Mouse (Mus musculus): ENCODE data around the gene Ankmy1. TPM values are rescaled to one million over a fixed set of nuclear protein-coding genes. Genes with fewer than 3 reads are reported as not detected.
A peak's percentile ranks its signal among the peaks of the same experiment; 100 is the strongest.

Gene Ankmy1
- total RNA-seq, 2 experiments from 2014 or later = 0.14 to 0.20 TPM

DNA sequence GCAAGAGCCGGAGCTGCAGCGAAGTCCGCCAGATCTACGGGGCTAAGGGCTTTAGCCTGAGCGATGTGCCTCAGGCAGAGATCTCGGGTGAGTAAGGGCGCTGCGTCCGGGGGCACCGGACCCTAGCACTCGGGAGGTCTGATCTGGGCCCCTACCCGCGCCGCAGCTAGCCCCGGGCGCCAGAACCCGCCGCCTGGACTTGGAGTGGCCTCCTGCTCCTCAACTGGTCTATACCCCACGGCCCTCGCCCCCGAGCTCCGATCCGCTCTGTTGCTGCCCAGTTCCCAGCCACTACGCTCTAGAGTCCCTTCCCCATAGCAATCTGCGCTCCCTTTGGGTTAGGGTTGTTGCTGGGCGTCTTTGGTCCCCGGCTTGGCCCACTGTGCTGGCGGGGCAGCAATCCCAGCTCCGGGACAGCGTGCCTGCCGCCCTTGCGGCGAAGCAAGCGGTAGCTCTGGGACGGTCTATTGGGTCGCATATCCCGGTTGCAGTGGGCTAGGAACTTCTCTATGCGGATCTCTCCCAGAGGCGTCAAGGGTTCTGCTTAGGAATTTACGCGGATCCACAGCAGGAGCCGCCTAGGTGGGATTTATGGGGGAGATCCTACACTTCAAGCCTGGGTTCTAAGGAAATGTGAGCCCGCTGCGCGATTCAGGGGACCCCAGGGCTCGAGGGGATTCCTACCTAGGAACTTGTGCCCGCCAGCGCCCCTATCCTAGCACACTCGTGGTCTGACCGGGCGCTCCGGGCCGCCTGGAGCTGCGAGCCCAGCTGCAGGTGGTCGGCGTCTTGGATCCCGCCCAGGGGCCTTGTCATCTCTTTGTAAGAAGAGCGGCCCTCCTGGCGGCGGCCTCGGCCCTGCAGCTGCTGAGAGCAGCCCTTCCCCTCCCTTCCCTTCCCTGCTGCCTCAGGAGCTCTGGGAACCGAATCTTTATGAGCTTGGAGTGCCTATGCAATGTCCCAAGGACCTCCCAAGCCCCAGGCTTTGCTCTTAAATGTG, 70.4 kb downstream of the Ankmy1 start:
- DNase-seq = peak; percentile 62 to 72
- intact Hi-C loops (cut with DNase I) = loop anchor here (5.0 kb wide), 2 partner anchors 40 to 310 kb away; no protein-coding TSS in a partner anchor

DNA sequence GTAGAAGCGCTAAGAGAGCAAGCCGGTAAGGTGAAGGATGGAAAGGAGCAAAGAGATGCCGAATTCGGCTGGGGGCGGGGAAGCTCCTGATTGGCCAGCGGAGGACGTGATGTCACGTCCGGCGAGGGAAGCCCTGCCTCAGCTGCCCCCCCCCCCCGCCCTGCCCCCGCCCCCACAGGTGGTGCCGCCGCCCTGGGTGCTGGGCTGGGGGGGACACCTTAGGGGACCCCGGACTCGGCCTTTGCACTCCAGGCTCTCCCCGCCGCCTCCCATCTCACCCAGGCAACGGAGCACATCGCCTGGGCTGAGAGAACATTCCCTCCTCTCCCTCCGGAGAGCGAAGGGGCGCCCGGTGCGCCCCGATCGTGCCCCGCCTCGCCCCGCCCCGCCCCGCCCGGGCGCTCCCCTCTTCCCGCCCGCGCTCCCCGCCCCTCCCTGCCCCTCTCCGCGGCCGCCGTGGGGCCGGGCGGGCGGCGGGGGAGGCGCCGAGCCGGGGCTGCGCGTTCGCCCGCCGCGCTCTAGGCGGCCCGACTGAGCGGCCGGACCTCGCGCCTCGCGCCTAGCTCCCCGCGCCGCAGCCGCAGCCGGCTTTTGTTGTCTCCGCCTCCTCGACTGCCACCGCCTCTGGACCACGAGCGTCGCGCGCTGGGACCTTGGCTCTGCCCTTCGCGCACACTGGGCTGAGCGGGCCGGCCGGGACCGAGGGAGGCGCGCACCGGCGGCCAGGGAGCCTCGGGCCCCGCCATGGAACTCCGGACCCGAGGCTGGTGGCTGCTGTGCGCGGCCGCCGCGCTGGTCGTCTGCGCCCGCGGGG, 71.3 kb downstream of the Ankmy1 start, which contains the start of gene Gpc1:
Gene Gpc1 (plus strand): TSS at position 458 of the 814 bp plus-strand sequence.
- DNase-seq = peak; percentile 70
- intact Hi-C loops (cut with DNase I) = loop anchor here (5.0 kb wide), 2 partner anchors 39 to 309 kb away; no protein-coding TSS in a partner anchor

DNA sequence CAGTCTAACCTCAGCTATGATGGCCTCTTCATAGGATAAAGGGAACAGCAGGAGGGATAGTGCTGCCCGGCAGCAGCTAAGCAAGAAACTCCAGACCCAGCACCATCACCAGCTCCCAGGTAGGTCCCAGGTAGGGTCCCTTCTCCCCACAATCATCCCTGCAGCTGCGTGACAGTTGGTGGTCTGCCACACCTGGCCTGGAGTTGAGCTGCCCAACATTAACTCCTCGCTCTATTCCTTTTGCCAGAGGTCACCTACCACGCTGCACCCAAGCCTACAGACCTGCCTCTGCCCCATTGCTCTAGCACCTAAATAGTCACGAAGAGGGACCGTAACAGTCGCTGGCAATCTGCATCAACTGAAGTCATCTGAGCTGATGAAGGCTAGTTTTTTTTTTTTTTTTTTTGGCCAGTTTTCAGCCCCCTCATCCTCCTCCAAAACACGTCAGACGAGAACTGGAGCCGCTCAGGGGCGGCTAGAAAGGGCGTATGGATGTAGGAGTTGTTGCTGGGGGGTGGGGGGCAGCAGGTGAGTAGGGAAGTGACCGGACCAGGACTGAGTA, 72.0 kb downstream of the Ankmy1 start:
- DNase-seq = no peak
- intact Hi-C loops (cut with DNase I) = loop anchor here (5.0 kb wide), 2 partner anchors 38 to 308 kb away; no protein-coding TSS in a partner anchor

DNA sequence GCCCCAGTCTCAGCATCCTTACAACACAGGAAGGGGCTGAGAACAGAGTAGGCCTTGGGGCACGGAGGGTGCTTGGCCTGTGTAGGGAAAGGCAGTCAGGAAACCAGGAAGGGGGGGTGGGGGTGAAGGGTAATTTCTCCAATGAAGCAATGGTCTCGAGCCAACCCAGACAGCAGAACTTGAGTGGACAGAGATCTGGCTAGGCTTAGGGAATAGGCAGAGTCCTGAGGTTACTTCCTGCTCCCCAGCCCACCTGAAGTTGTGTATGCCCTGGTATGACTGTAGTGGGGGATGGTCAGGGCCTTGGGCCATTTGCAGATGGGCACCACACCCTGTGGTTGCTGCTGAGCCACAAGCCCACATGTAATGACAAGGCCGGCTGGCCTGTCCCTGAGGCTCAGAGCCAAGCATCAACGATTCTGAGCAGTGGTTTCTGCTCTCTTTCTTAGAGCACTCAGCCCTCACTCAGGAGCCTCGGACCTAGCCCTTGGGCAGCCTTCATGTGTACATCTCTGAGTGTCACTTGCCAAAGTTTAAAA, 86.9 kb downstream of the Ankmy1 start:
- DNase-seq = no peak
- intact Hi-C loops (cut with DNase I) = no loop called here

DNA sequence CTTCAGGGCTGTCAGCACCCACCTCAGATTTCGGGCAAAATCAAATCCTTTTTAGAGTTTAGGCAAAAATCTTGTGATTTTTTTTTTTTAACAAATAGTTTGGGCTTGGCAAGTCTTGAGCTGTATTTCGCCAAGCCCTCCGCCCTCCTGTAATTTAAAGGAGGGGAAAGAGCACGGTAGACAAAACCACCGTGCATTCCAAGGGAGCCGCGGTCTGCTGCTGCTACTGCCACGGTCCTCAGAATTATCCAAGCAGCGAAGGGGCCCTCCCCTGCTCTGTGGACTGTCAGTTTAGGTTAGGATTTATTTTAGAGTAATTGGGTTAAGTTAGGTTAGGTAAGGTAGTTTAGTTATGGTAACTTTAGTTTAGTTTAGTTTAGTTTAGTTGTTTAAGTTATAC, 87.6 kb downstream of the Ankmy1 start:
- no peak for DNase-seq
- intact Hi-C loops (cut with DNase I) = no loop called here

DNA sequence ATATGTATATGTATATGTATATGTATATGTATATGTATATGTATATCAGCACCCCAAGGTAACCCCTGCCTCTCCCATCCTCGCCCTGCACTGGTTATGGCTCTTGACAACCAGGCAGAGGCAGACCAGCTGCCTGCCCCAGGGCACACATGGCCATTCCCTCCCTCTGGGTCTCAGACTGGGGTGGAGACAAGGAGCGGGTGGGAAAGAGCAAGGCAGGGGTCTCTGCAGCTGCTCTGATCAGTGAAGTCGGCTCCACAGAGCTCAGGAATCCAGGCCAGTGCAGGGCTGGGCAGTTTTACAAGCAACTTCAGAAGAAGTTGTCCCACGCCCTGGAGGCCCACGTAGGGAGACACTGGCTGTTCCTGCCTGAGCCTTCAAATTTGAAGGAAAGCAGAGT, 88.4 kb downstream of the Ankmy1 start:
- intact Hi-C loops (cut with DNase I) = no loop called here
- DNase-seq = no peak

Small RNA genes lying within 50 kb of the gene (microRNA-seq; reads per million reads assigned to microRNA genes)
- gene Mir149 = 9,369 to 14,103 reads per million in 2 experiments

Other genes with a start within 250 kb of the Ankmy1 start
- 100 to 1,000 TPM; 222 to 238 TPM for gene Gpc1, start 71.3 kb downstream of the Ankmy1 start, total RNA-seq (2021)
- gene Dusp28, start 4.1 kb upstream of the Ankmy1 start, total RNA-seq (2021) = 10 to 100 TPM; 10.7 to 12.6 TPM
- gene Rnpepl1, start 7.9 kb upstream of the Ankmy1 start, total RNA-seq (2021) = 10 to 100 TPM; 68.3 to 76.0 TPM
- gene Capn10, start 31.5 kb upstream of the Ankmy1 start, total RNA-seq (2021) = 1 to 10 TPM; 7.5 to 9.6 TPM
- under 1 TPM; 0.48 to 0.61 TPM for gene Gpr35, start 48.0 kb upstream of the Ankmy1 start, total RNA-seq (2021)
- not detected for gene Aqp12, start 103.4 kb upstream of the Ankmy1 start, total RNA-seq (2021)
- 1 to 10 TPM; 1.7 to 2.6 TPM for gene Kif1a, start 199.0 kb upstream of the Ankmy1 start, total RNA-seq (2021)
- gene Agxt, start 232.3 kb upstream of the Ankmy1 start, total RNA-seq (2021) = not detected